Mouse (Mus musculus) neural tube, postnatal 0 days (tissue): Measurements from ENCODE around the gene Oasl1. TPM values are rescaled to one million over a fixed set of nuclear protein-coding genes. Genes with fewer than 3 reads are reported as not detected.

Experiments
- polyA plus RNA-seq: library from polyadenylated mRNA; unstranded; fragments of >200 nt; fragmentation: Nextera tagmentation; extraction: Ambion mirVana; gene quantifications from 2 replicates; pipeline ENCODE4 v1.2.1, GENCODE M21; 2015

Oasl1 gene
- 0.27 and 1.3 TPM in 2 replicates for polyA plus RNA-seq

DNA sequence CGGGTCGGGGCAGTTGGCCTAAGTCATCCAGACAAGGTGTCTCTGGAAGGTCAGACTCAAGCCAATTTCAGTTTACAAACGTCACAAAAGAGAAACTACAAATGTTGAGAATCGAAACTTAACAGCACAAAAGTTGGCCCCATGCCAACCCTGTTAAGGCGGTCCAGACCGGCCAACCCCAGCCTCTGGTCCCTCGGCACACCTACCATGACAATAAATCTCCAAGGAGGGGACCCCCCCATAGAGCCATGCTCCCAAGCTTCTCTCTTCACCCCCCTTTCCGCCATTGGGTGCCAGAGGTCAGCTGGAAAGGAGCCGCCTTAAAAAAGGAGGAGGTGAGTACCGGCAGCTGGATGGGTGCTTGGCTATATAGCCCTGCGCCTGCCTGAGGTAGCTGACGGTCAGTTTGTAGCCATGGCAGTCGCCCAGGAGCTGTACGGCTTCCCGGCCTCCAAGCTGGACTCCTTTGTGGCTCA, at the start of gene Oasl1:
TSS of gene Oasl1 (plus strand) at position 243 of the 476 bp plus-strand sequence.

DNA sequence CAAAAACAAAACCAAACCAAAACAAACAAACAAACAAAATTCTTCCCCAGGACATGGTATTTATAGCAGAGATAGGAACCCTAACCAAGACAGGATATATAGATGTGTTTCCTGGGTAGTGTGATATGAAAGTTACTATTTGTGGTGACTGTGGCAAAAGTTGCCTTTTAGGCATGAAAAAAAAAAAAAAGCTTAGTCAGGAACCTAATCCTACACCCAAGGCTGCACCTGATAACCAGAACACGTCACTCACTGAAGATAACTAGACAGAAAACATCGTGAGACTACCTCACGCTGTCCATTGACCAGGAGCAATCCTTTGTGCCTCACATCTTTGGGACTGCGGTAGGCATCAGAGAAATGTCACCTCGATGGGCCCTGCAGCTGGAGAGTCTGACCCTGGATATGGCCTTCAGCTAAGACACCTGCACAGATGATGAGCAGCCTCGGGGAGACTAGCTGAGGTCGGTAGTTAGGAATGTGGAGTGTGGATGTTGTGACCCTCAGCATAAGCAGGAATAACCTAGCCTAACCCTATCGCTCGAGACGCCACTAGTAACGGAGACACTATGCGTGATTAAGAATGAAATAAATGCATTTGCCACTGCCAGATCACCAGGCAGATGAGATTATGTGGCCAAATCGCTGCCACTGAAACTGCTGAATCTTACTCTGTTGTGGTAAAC, 26.2 kb upstream of the Oasl1 start, which contains the start of gene Oasl2:
TSS of gene Oasl2 (plus strand) at position 249 of the 686 bp plus-strand sequence.

DNA sequence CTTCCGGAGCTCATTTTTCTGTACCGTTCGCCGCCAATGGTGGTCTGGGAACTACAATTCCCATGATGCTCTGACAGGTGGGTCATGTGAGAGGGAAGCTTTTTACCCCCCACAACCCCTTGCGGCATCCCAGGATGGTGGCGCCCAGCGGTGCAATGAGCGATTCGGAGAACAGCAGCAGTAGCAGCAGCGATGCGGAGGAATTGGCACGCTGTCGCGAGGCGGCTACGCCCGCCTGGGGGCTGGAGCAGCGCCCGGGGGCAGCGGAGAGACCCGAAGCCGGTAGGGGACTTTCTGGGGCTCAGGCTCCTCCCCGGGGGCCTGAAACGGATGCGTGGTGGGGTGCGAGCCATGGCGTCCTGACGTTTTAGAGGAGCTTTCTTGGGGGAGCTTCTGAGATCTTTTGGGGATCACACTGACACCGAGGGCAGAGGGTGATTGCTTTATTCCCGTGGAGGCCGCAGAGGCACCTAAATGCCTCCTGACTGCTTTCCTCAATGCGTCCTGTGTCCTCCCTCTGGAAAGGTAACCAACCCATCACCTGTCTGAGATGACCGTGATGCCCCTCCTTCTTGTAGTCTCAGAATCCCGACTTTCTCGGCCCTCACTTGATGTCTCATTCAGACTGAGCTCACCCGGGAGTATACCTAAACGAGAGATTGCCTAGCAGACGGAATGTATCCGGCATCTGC, 19.2 kb downstream of the Oasl1 start, which contains the start of gene 2210016L21Rik:
TSS of gene 2210016L21Rik (plus strand) at position 85 of the 692 bp plus-strand sequence.

GRCm38 (mm10) chr5:114970824-114971227, 47.8 kb downstream of the Oasl1 start, which contains the start of gene Hnf1a:
TSS of gene Hnf1a (minus strand) at chr5:114971094.

Other genes starting within 250 kb of the Oasl1 start
- 58.5 and 67.5 TPM in 2 replicates for gene Gltp, start 232.3 kb upstream of the Oasl1 start, polyA plus RNA-seq
- 12.3 and 13.2 TPM in 2 replicates for gene Tchp, start 215.5 kb upstream of the Oasl1 start, polyA plus RNA-seq
- 29.3 and 30.6 TPM in 2 replicates for gene Ankrd13a, start 148.6 kb upstream of the Oasl1 start, polyA plus RNA-seq
- gene Git2, start 147.7 kb upstream of the Oasl1 start, polyA plus RNA-seq, result 33.4 and 38.9 TPM in 2 replicates
- 337 and 360 TPM in 2 replicates for gene 1500011B03Rik, start 99.8 kb upstream of the Oasl1 start, polyA plus RNA-seq
- gene 4930519G04Rik, start 69.6 kb upstream of the Oasl1 start, polyA plus RNA-seq, result not detected in 2 replicates
- 2.0 and 2.6 TPM in 2 replicates for gene Gm9936, start 64.6 kb upstream of the Oasl1 start, polyA plus RNA-seq
- 6.6 and 7.8 TPM in 2 replicates for gene Oasl2, start 26.3 kb upstream of the Oasl1 start, polyA plus RNA-seq
- gene 2210016L21Rik, start 18.9 kb downstream of the Oasl1 start, polyA plus RNA-seq, result 220 and 232 TPM in 2 replicates
- gene Hnf1a, start 47.9 kb downstream of the Oasl1 start, polyA plus RNA-seq, result 0.06 and 0.09 TPM in 2 replicates
- gene Sppl3, start 87.9 kb downstream of the Oasl1 start, polyA plus RNA-seq, result 49.0 and 72.3 TPM in 2 replicates
- gene Gm10401, start 175.1 kb downstream of the Oasl1 start, polyA plus RNA-seq, result 41.5 and 53.5 TPM in 2 replicates
- 21.4 and 22.5 TPM in 2 replicates for gene Acads, start 196.1 kb downstream of the Oasl1 start, polyA plus RNA-seq
- 21.6 and 25.5 TPM in 2 replicates for gene Unc119b, start 211.7 kb downstream of the Oasl1 start, polyA plus RNA-seq
- 25.1 and 28.6 TPM in 2 replicates for gene Mlec, start 234.9 kb downstream of the Oasl1 start, polyA plus RNA-seq